9 mouse cellular contexts compared by ENCODE assay signal in the genomic region with DNA sequence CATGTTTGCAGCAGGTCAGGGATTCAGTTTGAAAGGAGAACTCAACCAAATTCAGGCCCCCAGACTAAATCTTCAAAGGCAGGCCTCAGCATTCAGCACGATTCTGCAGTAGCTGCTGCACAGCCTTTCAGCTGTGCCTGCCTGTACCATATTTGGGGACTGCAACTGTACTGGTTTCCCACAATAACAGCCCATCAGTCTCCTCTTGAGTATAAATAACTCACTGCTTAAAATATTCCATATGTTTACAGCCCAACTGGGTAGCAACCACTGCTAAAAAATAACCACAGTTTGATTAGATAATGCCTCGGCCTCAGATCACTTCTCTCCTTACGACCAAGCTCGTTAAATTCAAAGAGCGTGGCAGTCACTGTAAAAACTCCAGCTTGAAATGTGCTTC.
DNase-seq lines count a peak whose midpoint lies in the region; ATAC-seq and TF ChIP-seq lines count a peak whose summit lies in the region.
"Had no signal": no experiment of that assay in that cellular context is flagged by ENCODE, and none has a peak within 500 bp of the region (broad histone marks: within the 10 kb centered on the region; RNA-seq: fewer than 3 reads in every experiment).

No protein-coding gene starts in this region.

- no peak for TF ChIP-seq EP300 in stomach, postnatal 0 days (optimal IDR thresholded peaks at IDR 0.05)

- no peak overlapping the region for H3K4me2 ChIP-seq in intestine, embryonic 14.5 days (ENCODE audit: low read length)
- no peak overlapping the region for H3K4me2 ChIP-seq in intestine, postnatal 0 days (replicated peaks; ENCODE audit: low read depth)
- H3K4me2 ChIP-seq in stomach, embryonic 14.5 days (replicated peaks; ENCODE audit: low read depth, low read length), result no peak overlapping the region
- no peak overlapping the region for H3K4me2 ChIP-seq in stomach, postnatal 0 days (replicated peaks; ENCODE audit: low read depth)
- H3K4me2 ChIP-seq in stomach, embryonic 16.5 days (ENCODE audit: low read depth, low read length), result no peak overlapping the region

- peak overlapping the region; percentile 74 for H3K27ac ChIP-seq in intestine, embryonic 14.5 days (ENCODE audit: low read depth)
- H3K27ac ChIP-seq in intestine, postnatal 0 days (ENCODE audit: low read depth, low read length), result no peak overlapping the region
- H3K27ac ChIP-seq in stomach, embryonic 14.5 days (ENCODE audit: low read length), result peak overlapping the region; percentile 61; the same call in 1 of the 2 replicates
- H3K27ac ChIP-seq in stomach, postnatal 0 days (replicated peaks), result no peak overlapping the region
- H3K27ac ChIP-seq in stomach, embryonic 16.5 days (ENCODE audit: low read length), result peak overlapping the region; percentile 30

- H3K36me3 ChIP-seq in intestine, embryonic 14.5 days (ENCODE audit: control insufficient read depth, insufficient read depth, low read length), result no peaks in the 10 kb centered on the region
- no peaks in the 10 kb centered on the region for H3K36me3 ChIP-seq in intestine, postnatal 0 days (ENCODE audit: control insufficient read depth, insufficient read depth)
- no peaks in the 10 kb centered on the region for H3K36me3 ChIP-seq in stomach, embryonic 14.5 days (ENCODE audit: control insufficient read depth, insufficient read depth, low read length)
- no peaks in the 10 kb centered on the region for H3K36me3 ChIP-seq in stomach, postnatal 0 days (ENCODE audit: control insufficient read depth, insufficient read depth, low read length)
- no peaks in the 10 kb centered on the region for H3K36me3 ChIP-seq in stomach, embryonic 16.5 days (ENCODE audit: control insufficient read depth, insufficient read depth, low read length)

- H3K9me3 ChIP-seq in intestine, embryonic 14.5 days (ENCODE audit: control insufficient read depth, low read length), result no peaks in the 10 kb centered on the region
- H3K9me3 ChIP-seq in intestine, postnatal 0 days (ENCODE audit: control insufficient read depth), result no peaks in the 10 kb centered on the region
- H3K9me3 ChIP-seq in stomach, embryonic 14.5 days (ENCODE audit: control insufficient read depth, low read depth, low read length), result no peaks in the 10 kb centered on the region
- no peaks in the 10 kb centered on the region for H3K9me3 ChIP-seq in stomach, postnatal 0 days (ENCODE audit: control insufficient read depth, low read length)
- H3K9me3 ChIP-seq in stomach, embryonic 16.5 days (replicated peaks; ENCODE audit: control insufficient read depth, low read length), result no peaks in the 10 kb centered on the region

- 42% methylated on average over 5 of the region's 5 CpGs for WGBS in intestine, embryonic 14.5 days
- whole genome bisulfite sequencing in intestine, postnatal 0 days, result 43% methylated on average over 5 of the region's 5 CpGs
- WGBS in stomach, embryonic 14.5 days, result 32% methylated on average over 5 of the region's 5 CpGs
- 42% methylated on average over 5 of the region's 5 CpGs for WGBS in stomach, postnatal 0 days
- 33% methylated on average over 5 of the region's 5 CpGs for WGBS in stomach, embryonic 16.5 days

- peaks cover 27% of the 10 kb centered on the region for H3K4me1 ChIP-seq in intestine, embryonic 14.5 days (replicated peaks; ENCODE audit: control insufficient read depth, insufficient read depth, low read length)
- H3K4me1 ChIP-seq in intestine, postnatal 0 days (replicated peaks; ENCODE audit: control insufficient read depth, insufficient read depth, low read length), result no peaks in the 10 kb centered on the region
- H3K4me1 ChIP-seq in stomach, embryonic 14.5 days (ENCODE audit: control insufficient read depth, insufficient read depth, low read length), result peaks cover 10% of the 10 kb centered on the region; the same call in 1 of the 2 replicates
- H3K4me1 ChIP-seq in stomach, postnatal 0 days (replicated peaks; ENCODE audit: control insufficient read depth, insufficient read depth), result no peaks in the 10 kb centered on the region; the same call in 1 of the 2 replicates
- H3K4me1 ChIP-seq in stomach, embryonic 16.5 days (ENCODE audit: control insufficient read depth, insufficient read depth, low read length), result peaks cover 24% of the 10 kb centered on the region

- no peak overlapping the region for H3K9ac ChIP-seq in intestine, embryonic 14.5 days (ENCODE audit: low read length)
- no peak overlapping the region for H3K9ac ChIP-seq in intestine, postnatal 0 days (ENCODE audit: low read depth, low read length)
- no peak overlapping the region for H3K9ac ChIP-seq in stomach, embryonic 14.5 days (replicated peaks; ENCODE audit: low read depth, low read length)
- no peak overlapping the region for H3K9ac ChIP-seq in stomach, postnatal 0 days (ENCODE audit: low read length)
- H3K9ac ChIP-seq in stomach, embryonic 16.5 days (ENCODE audit: low read length), result no peak overlapping the region

- DNase-seq in intestine, embryonic 14.5 days (ENCODE audit: low spot score), result no peak
- no peak for DNase-seq in stomach, postnatal 0 days (ENCODE audit: low spot score)
- DNase-seq in induced T-regulatory cell, adult 2 months (ENCODE audit: low read depth), result peak; percentile 51
- no peak for DNase-seq in left cerebral cortex, adult 8-10 months (ENCODE audit: low spot score in 2 of 2)
- DNase-seq: cerebellum, postnatal 14 days; gastrocnemius, postnatal 14 days had no signal

- no peak overlapping the region for H3K4me3 ChIP-seq in intestine, embryonic 14.5 days (ENCODE audit: low read depth, low read length)
- H3K4me3 ChIP-seq in intestine, postnatal 0 days (ENCODE audit: low read depth, low read length), result no peak overlapping the region
- no peak overlapping the region for H3K4me3 ChIP-seq in stomach, embryonic 14.5 days (ENCODE audit: low read depth, low read length)
- no peak overlapping the region for H3K4me3 ChIP-seq in stomach, postnatal 0 days (ENCODE audit: low read depth, low read length)
- H3K4me3 ChIP-seq in stomach, embryonic 16.5 days (replicated peaks; ENCODE audit: low read length), result no peak overlapping the region

- no peak for TF ChIP-seq CTCF in intestine, postnatal 0 days (IDR thresholded peaks at IDR 0.05; ENCODE audit: low read depth)
- no peak for TF ChIP-seq CTCF in stomach, postnatal 0 days (IDR thresholded peaks at IDR 0.05; ENCODE audit: low read depth)

- H3K27me3 ChIP-seq in intestine, embryonic 14.5 days (replicated peaks; ENCODE audit: control insufficient read depth, insufficient read depth, low read length), result no peaks in the 10 kb centered on the region
- H3K27me3 ChIP-seq in intestine, postnatal 0 days (replicated peaks; ENCODE audit: control insufficient read depth, insufficient read depth, low read length), result no peaks in the 10 kb centered on the region
- H3K27me3 ChIP-seq in stomach, embryonic 14.5 days (ENCODE audit: control insufficient read depth, insufficient read depth, low read length), result no peaks in the 10 kb centered on the region
- H3K27me3 ChIP-seq in stomach, postnatal 0 days (ENCODE audit: control insufficient read depth, insufficient read depth, low read length), result no peaks in the 10 kb centered on the region
- no peaks in the 10 kb centered on the region for H3K27me3 ChIP-seq in stomach, embryonic 16.5 days (ENCODE audit: control insufficient read depth, insufficient read depth, low read length)

- ATAC-seq in intestine, embryonic 14.5 days (replicated peaks; ENCODE audit: low FRiP score, low TSS enrichment, low read depth), result no peak
- ATAC-seq in intestine, postnatal 0 days, result no peak
- ATAC-seq in stomach, embryonic 14.5 days (ENCODE audit: insufficient number of reproducible peaks, insufficient read depth, low FRiP score, low read depth), result no peak
- ATAC-seq in stomach, postnatal 0 days (ENCODE audit: low FRiP score, low TSS enrichment), result no peak
- ATAC-seq in stomach, embryonic 16.5 days (ENCODE audit: insufficient read depth, low FRiP score), result no peak

Comparison
In these comparisons a context has a peak if more than half of its experiments do, and no peak if none do; other contexts are left out.
1. H3K27ac ChIP-seq: peak in intestine, embryonic 14.5 days (single experiment), stomach, embryonic 14.5 days (single experiment) and stomach, embryonic 16.5 days (single experiment); none in intestine, postnatal 0 days (single experiment) and stomach, postnatal 0 days (single experiment).